Mouse (Mus musculus): Measurements from ENCODE around the gene Nkx3-2.

DNA sequence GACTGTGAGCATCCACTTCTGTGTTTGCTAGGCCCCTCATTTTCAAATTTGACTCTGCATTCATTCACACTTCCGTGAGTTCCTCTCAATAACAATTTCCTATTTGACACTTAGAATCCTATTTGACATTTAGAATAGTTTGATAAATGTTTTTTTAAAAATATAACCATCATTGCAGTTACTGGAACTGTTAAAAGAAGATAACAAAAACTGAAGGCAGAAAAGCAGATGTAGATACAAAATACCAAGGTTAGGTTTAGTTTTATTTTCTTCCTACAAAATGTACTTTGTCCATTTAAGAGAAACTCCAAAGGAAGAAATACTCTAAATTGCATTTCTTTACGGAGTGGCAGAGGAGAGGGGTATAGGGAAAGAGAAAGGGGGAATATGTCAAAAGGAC lies 37.3 kb upstream of the Nkx3-2 start:
- TF ChIP-seq GATA1 (IDR thresholded peaks at IDR 0.05; ENCODE audit: borderline replicate concordance, low read length) = no peak
- TF ChIP-seq FLI1 (IDR thresholded peaks at IDR 0.05; ENCODE audit: low read length) = no peak

All from megakaryocyte, embryonic 14.5 days (primary cell).